Mouse (Mus musculus): Measurements from ENCODE around the gene Edem1. TPM values are rescaled to one million over a fixed set of nuclear protein-coding genes. Genes with fewer than 3 reads are reported as not detected.
A peak's percentile ranks its signal among the peaks of the same experiment; 100 is the strongest.

Edem1 gene
- polyA plus RNA-seq, 1 experiment from 2014 or later: 5.0 TPM

- Histone ChIP-seq H3K27me3 (replicated peaks; ENCODE audit: control insufficient read depth, insufficient read depth, low read length) (no peaks in the 10 kb centered on the region), H3K9ac (ENCODE audit: low read depth, low read length) (no peak overlapping the region), H3K4me2 (ENCODE audit: low read length) (no peak overlapping the region), H3K9me3 (ENCODE audit: control insufficient read depth, low read length) (no peaks in the 10 kb centered on the region), H3K36me3 (ENCODE audit: control insufficient read depth, insufficient read depth, low read length) (peaks cover 4% of the 10 kb centered on the region; the same call in 1 of the 2 replicates), H3K27ac (ENCODE audit: low read depth, low read length) (no peak overlapping the region), H3K4me1 (ENCODE audit: control insufficient read depth, insufficient read depth, low read depth, low read length) (peaks cover 15% of the 10 kb centered on the region), H3K4me3 (ENCODE audit: low read length) (no peak overlapping the region)
- no peak for ATAC-seq
- WGBS: 84% methylated on average over 3 of the region's 3 CpGs
Measured at GRCm38 (mm10) chr6:108826070-108826469, 2.4 kb upstream of the Edem1 start.

DNA sequence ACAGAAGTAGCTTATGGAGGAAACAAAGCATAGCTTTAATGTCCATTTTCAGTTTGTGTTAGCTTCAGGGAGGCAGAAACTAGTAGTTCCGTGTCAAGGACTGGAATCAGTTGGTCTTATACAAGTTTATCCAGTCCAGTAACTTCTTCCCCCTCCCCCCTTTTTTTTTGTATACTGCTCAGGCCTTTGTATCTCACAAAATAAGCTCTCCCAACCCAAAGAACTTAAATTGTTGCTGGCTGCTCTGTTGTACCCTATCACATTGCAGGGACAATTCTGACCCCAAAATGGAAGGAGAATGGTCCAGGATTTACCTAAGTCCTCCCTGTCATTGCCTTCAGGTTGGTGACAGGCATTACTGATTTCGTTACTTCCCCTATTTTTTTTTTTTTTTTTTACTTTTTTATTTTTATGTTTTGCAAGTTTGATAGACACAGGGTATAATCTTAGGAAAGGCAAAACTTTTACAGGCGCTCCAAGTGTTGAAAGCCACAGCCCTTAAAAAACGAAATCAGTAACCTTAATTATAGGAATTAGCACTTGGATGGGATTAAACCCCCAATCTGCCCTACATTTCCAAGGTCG is 1.0 kb upstream of the Edem1 start:
- no peaks in the 10 kb centered on the region for H3K27me3 ChIP-seq (replicated peaks; ENCODE audit: control insufficient read depth, insufficient read depth, low read length)
- no peak overlapping the region for H3K4me3 ChIP-seq (ENCODE audit: low read length)
- no peak overlapping the region for H3K27ac ChIP-seq (ENCODE audit: low read depth, low read length)
- no peak overlapping the region for H3K9ac ChIP-seq (ENCODE audit: low read depth, low read length)
- WGBS: 28% methylated on average over 5 of the region's 5 CpGs
- peak overlapping the region; percentile 79 for H3K4me2 ChIP-seq (ENCODE audit: low read length)
- no peak for ATAC-seq
- peaks cover 15% of the 10 kb centered on the region for H3K4me1 ChIP-seq (ENCODE audit: control insufficient read depth, insufficient read depth, low read depth, low read length)
- H3K9me3 ChIP-seq (ENCODE audit: control insufficient read depth, low read length): no peaks in the 10 kb centered on the region
- peaks cover 2% of the 10 kb centered on the region; the same call in 1 of the 2 replicates for H3K36me3 ChIP-seq (ENCODE audit: control insufficient read depth, insufficient read depth, low read length)

DNA sequence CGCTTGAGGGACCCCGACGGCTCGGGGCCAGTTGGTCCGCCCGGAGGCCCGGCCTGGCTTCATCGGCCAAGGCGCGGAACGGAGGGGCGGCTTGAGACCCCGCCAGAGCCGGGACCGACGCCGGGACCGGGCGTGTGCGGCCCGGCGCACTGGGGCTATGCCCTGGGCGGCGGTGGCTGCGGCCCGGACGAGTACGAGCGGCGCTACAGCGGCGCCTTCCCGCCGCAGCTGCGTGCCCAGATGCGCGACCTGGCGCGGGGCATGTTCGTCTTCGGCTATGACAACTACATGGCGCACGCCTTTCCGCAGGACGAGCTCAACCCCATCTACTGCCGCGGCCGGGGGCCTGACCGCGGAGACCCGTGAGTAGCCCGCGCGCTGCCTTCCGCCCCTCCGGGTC is 431 bp downstream of the Edem1 start:
- WGBS: under 1% methylated on average over 26 of the region's 56 CpGs
- Histone ChIP-seq H3K27ac (ENCODE audit: low read depth, low read length) (peak overlapping the region; percentile 49), H3K9me3 (ENCODE audit: control insufficient read depth, low read length) (no peaks in the 10 kb centered on the region), H3K27me3 (replicated peaks; ENCODE audit: control insufficient read depth, insufficient read depth, low read length) (no peaks in the 10 kb centered on the region), H3K9ac (ENCODE audit: low read depth, low read length) (peak overlapping the region; percentile 83), H3K4me1 (ENCODE audit: control insufficient read depth, insufficient read depth, low read depth, low read length) (peaks cover 15% of the 10 kb centered on the region), H3K36me3 (ENCODE audit: control insufficient read depth, insufficient read depth, low read length) (no peaks in the 10 kb centered on the region), H3K4me2 (ENCODE audit: low read length) (peak overlapping the region; percentile 79), H3K4me3 (ENCODE audit: low read length) (peak overlapping the region; percentile 60)
- peak; percentile 69 for ATAC-seq

- no peak for ATAC-seq
- 20% methylated on average over 22 of the region's 22 CpGs for WGBS
- H3K9ac ChIP-seq (ENCODE audit: low read depth, low read length): peak overlapping the region; percentile 83
- H3K27me3 ChIP-seq (replicated peaks; ENCODE audit: control insufficient read depth, insufficient read depth, low read length): no peaks in the 10 kb centered on the region
- H3K36me3 ChIP-seq (ENCODE audit: control insufficient read depth, insufficient read depth, low read length): no peaks in the 10 kb centered on the region
- peak overlapping the region; percentile 79 for H3K4me2 ChIP-seq (ENCODE audit: low read length)
- no peak overlapping the region for H3K27ac ChIP-seq (ENCODE audit: low read depth, low read length)
- peaks cover 15% of the 10 kb centered on the region for H3K4me1 ChIP-seq (ENCODE audit: control insufficient read depth, insufficient read depth, low read depth, low read length)
- H3K9me3 ChIP-seq (ENCODE audit: control insufficient read depth, low read length): no peaks in the 10 kb centered on the region
- H3K4me3 ChIP-seq (ENCODE audit: low read length): peak overlapping the region; percentile 60
Measured at GRCm38 (mm10) chr6:108829386-108830370, 1.2 kb downstream of the Edem1 start.

DNA sequence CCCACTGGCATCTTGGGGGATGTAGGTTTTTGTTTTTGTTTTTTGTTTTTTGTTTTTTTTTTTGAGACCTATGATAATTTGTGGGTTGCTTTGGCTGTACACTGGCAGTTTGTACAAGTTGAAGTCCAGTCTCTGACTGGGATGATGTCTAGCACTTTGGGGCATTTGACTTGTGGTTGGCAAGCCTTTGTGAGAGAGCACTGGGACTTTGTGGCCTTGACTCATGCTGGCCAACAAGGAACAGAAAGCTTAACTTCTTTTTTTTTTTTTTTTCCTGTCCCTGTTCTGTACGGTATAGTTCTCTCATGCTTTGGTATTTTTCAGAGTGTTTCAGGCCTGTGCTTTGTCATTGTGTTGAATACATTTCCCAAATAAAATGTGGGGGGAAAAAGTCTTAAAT is 3.7 kb downstream of the Edem1 start:
- no peak for ATAC-seq
- H3K9ac ChIP-seq (ENCODE audit: low read depth, low read length): no peak overlapping the region
- WGBS: 93% methylated on average over 1 of the region's 1 CpGs
- H3K4me2 ChIP-seq (ENCODE audit: low read length): no peak overlapping the region
- peaks cover 15% of the 10 kb centered on the region for H3K4me1 ChIP-seq (ENCODE audit: control insufficient read depth, insufficient read depth, low read depth, low read length)
- H3K4me3 ChIP-seq (ENCODE audit: low read length): no peak overlapping the region
- no peaks in the 10 kb centered on the region for H3K27me3 ChIP-seq (replicated peaks; ENCODE audit: control insufficient read depth, insufficient read depth, low read length)
- H3K27ac ChIP-seq (ENCODE audit: low read depth, low read length): no peak overlapping the region
- no peaks in the 10 kb centered on the region for H3K36me3 ChIP-seq (ENCODE audit: control insufficient read depth, insufficient read depth, low read length)
- no peaks in the 10 kb centered on the region for H3K9me3 ChIP-seq (ENCODE audit: control insufficient read depth, low read length)

DNA sequence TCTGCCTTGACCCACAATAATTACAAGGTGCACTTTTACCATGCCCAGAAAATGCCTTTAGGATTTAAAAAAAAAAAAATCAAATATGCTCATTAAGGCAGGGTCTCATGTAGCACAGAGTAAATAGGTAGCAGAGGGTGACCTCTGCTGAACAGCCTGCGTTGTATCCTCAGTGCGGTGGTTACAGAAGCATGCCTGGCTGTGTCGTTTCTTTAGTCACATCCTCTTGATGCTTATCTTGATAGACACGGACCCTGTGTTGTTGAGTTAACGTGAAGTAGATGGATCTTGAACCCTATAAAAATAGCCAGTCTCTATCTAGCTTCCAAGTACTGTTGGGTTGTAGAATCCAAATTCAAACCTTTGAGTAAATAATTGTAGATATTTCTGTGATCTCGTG is 4.5 kb downstream of the Edem1 start:
- Histone ChIP-seq H3K9me3 (ENCODE audit: control insufficient read depth, low read length) (no peaks in the 10 kb centered on the region), H3K4me3 (ENCODE audit: low read length) (no peak overlapping the region), H3K9ac (ENCODE audit: low read depth, low read length) (no peak overlapping the region), H3K36me3 (ENCODE audit: control insufficient read depth, insufficient read depth, low read length) (no peaks in the 10 kb centered on the region), H3K27ac (ENCODE audit: low read depth, low read length) (no peak overlapping the region), H3K27me3 (replicated peaks; ENCODE audit: control insufficient read depth, insufficient read depth, low read length) (no peaks in the 10 kb centered on the region), H3K4me1 (ENCODE audit: control insufficient read depth, insufficient read depth, low read depth, low read length) (peaks cover 12% of the 10 kb centered on the region), H3K4me2 (ENCODE audit: low read length) (no peak overlapping the region)
- no peak for ATAC-seq
- WGBS: 86% methylated on average over 6 of the region's 6 CpGs

DNA sequence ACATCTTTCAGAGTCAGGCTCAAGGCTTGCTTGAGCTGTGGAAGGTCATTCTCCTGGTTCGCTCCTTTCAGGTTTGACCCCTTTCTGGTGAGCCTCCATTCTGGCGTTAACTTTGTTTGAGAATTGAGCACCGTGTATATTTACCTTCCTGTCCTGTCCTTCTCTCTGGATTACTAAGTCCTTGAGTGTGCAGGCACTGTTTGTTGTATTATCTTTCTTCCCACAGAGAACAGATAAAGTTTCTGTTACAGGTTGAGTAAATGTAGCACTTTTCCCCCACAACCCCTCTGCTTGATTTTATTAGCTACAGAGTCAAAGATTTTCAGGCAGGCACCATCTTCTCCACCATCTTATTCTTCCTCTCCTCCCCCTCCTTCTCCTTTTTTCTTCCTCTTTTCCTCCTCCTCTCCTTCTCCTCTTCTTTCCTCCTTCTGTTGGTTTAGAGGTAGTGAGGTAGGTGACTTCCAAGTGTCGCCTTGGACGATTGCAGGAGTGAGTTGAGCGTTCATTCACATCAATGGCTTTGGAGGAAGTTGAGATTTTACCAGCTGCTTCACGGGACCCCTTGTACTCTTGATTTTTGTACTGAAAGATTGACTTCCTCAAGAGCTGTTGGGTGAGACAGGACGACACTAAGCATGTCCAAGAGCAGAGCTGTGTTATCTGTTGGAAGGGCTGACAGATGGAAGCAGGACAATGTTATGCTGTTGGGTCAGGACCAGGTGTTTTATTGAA is 5.7 kb downstream of the Edem1 start:
- H3K4me2 ChIP-seq (ENCODE audit: low read length): no peak overlapping the region
- 89% methylated on average over 8 of the region's 8 CpGs for WGBS
- no peaks in the 10 kb centered on the region for H3K27me3 ChIP-seq (replicated peaks; ENCODE audit: control insufficient read depth, insufficient read depth, low read length)
- no peak overlapping the region for H3K4me3 ChIP-seq (ENCODE audit: low read length)
- H3K4me1 ChIP-seq (ENCODE audit: control insufficient read depth, insufficient read depth, low read depth, low read length): peaks cover 8% of the 10 kb centered on the region
- H3K36me3 ChIP-seq (ENCODE audit: control insufficient read depth, insufficient read depth, low read length): no peaks in the 10 kb centered on the region
- H3K27ac ChIP-seq (ENCODE audit: low read depth, low read length): no peak overlapping the region
- H3K9ac ChIP-seq (ENCODE audit: low read depth, low read length): no peak overlapping the region
- no peak for ATAC-seq
- no peaks in the 10 kb centered on the region for H3K9me3 ChIP-seq (ENCODE audit: control insufficient read depth, low read length)

GRCm38 (mm10) chr6:108835765-108836691 is 7.6 kb downstream of the Edem1 start:
- Histone ChIP-seq H3K9ac (ENCODE audit: low read depth, low read length) (no peak overlapping the region), H3K4me2 (ENCODE audit: low read length) (no peak overlapping the region), H3K9me3 (ENCODE audit: control insufficient read depth, low read length) (no peaks in the 10 kb centered on the region), H3K4me1 (ENCODE audit: control insufficient read depth, insufficient read depth, low read depth, low read length) (no peaks in the 10 kb centered on the region; the same call in 1 of the 2 replicates), H3K27me3 (replicated peaks; ENCODE audit: control insufficient read depth, insufficient read depth, low read length) (no peaks in the 10 kb centered on the region), H3K27ac (ENCODE audit: low read depth, low read length) (no peak overlapping the region), H3K36me3 (ENCODE audit: control insufficient read depth, insufficient read depth, low read length) (no peaks in the 10 kb centered on the region), H3K4me3 (ENCODE audit: low read length) (no peak overlapping the region)
- ATAC-seq: no peak
- 86% methylated on average over 16 of the region's 16 CpGs for WGBS

All from hindbrain, embryonic 16.5 days (tissue).